15 mouse cellular contexts compared by ENCODE assay signal in the genomic region with DNA sequence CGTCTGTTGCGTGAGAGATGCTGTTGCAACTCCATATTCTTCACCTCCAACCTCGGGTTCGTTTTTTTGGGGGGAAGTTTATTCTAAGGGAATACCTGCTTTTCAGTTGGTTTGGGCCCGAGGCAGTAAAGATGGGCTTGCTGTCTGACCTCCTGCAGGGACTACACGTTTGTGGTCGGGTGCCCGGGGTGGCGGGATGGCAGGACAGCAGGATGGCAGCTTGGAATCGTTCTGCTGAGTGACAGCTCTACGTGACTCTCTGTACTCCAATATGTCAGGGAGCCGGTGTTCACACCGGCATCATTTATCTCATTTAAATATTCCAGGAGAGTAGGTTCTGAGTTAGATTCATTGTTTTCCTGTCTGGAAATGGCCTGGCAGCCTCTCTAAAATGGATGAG.
A peak's percentile ranks its signal among the peaks of the same experiment; 100 is the strongest.
DNase-seq lines count a peak whose midpoint lies in the region; ATAC-seq lines count a peak whose summit lies in the region.
"Had no signal": no experiment of that assay in that cellular context is flagged by ENCODE, and none has a peak within 500 bp of the region (broad histone marks: within the 10 kb centered on the region; RNA-seq: fewer than 3 reads in every experiment).

No protein-coding gene starts in this region.

- 61% methylated on average over 13 of the region's 13 CpGs for WGBS in forebrain, embryonic 12.5 days
- 73% methylated on average over 13 of the region's 13 CpGs for WGBS in forebrain, embryonic 10.5 days
- WGBS in neural tube, embryonic 12.5 days, result 72% methylated on average over 13 of the region's 13 CpGs
- 64% methylated on average over 13 of the region's 13 CpGs for WGBS in neural tube, embryonic 15.5 days
- WGBS in midbrain, embryonic 12.5 days, result 64% methylated on average over 13 of the region's 13 CpGs

- DNase-seq in forebrain, embryonic 10.5 days (ENCODE audit: extremely low spot score, low spot score), result no peak
- DNase-seq in kidney, postnatal 14 days, result no peak
- no peak for DNase-seq in gastrocnemius, postnatal 25 days
- DNase-seq: adrenal gland, adult 2 months; heart, postnatal 4 days; kidney, adult 11 months; liver, embryonic 13.5 days; right cerebral cortex, postnatal 25 days; thymus, postnatal 4 days had no signal

- H3K27ac ChIP-seq in forebrain, embryonic 12.5 days, result no peak overlapping the region
- H3K27ac ChIP-seq in forebrain, embryonic 10.5 days, result no peak overlapping the region
- H3K27ac ChIP-seq in neural tube, embryonic 12.5 days, result no peak overlapping the region
- H3K27ac ChIP-seq in neural tube, embryonic 15.5 days (replicated peaks), result no peak overlapping the region
- H3K27ac ChIP-seq in midbrain, embryonic 12.5 days (replicated peaks), result no peak overlapping the region
- H3K27ac ChIP-seq: embryonic facial prominence, embryonic 15.5 days; heart, embryonic 13.5 days; liver, embryonic 13.5 days had no signal

- 0 out of 2 replicates have a peak, but pooled peaks have one; percentile 41 for ATAC-seq in forebrain, embryonic 12.5 days (ENCODE audit: low FRiP score)
- ATAC-seq in neural tube, embryonic 12.5 days (ENCODE audit: low FRiP score, low read depth), result peak; percentile 13; the same call in 1 of the 2 replicates
- no peak for ATAC-seq in neural tube, embryonic 15.5 days (ENCODE audit: low FRiP score)
- ATAC-seq in midbrain, embryonic 12.5 days (ENCODE audit: low FRiP score, low read depth), result peak; percentile 52

- H3K9me3 ChIP-seq in forebrain, embryonic 12.5 days, result no peaks in the 10 kb centered on the region
- H3K9me3 ChIP-seq in forebrain, embryonic 10.5 days, result no peaks in the 10 kb centered on the region
- H3K9me3 ChIP-seq in neural tube, embryonic 12.5 days, result no peaks in the 10 kb centered on the region
- no peaks in the 10 kb centered on the region for H3K9me3 ChIP-seq in neural tube, embryonic 15.5 days (replicated peaks)
- H3K9me3 ChIP-seq in midbrain, embryonic 12.5 days, result no peaks in the 10 kb centered on the region
- H3K9me3 ChIP-seq: embryonic facial prominence, embryonic 15.5 days; heart, embryonic 13.5 days; liver, embryonic 13.5 days had no signal

- H3K4me3 ChIP-seq in forebrain, embryonic 12.5 days (replicated peaks), result no peak overlapping the region
- no peak overlapping the region for H3K4me3 ChIP-seq in forebrain, embryonic 10.5 days
- H3K4me3 ChIP-seq in neural tube, embryonic 12.5 days, result no peak overlapping the region
- H3K4me3 ChIP-seq in neural tube, embryonic 15.5 days (replicated peaks), result no peak overlapping the region
- H3K4me3 ChIP-seq in midbrain, embryonic 12.5 days, result no peak overlapping the region
- H3K4me3 ChIP-seq: embryonic facial prominence, embryonic 15.5 days; heart, embryonic 13.5 days; liver, embryonic 13.5 days had no signal

- no peak overlapping the region for H3K9ac ChIP-seq in forebrain, embryonic 12.5 days
- no peak overlapping the region for H3K9ac ChIP-seq in neural tube, embryonic 12.5 days
- no peak overlapping the region for H3K9ac ChIP-seq in neural tube, embryonic 15.5 days (replicated peaks)
- no peak overlapping the region for H3K9ac ChIP-seq in midbrain, embryonic 12.5 days (replicated peaks)
- H3K9ac ChIP-seq: embryonic facial prominence, embryonic 15.5 days; heart, embryonic 13.5 days; liver, embryonic 13.5 days had no signal

- peaks cover 13% of the 10 kb centered on the region for H3K4me1 ChIP-seq in forebrain, embryonic 12.5 days
- peaks cover 15% of the 10 kb centered on the region for H3K4me1 ChIP-seq in forebrain, embryonic 10.5 days
- H3K4me1 ChIP-seq in neural tube, embryonic 12.5 days, result no peaks in the 10 kb centered on the region
- peaks cover 11% of the 10 kb centered on the region for H3K4me1 ChIP-seq in neural tube, embryonic 15.5 days
- H3K4me1 ChIP-seq in midbrain, embryonic 12.5 days, result peaks cover 11% of the 10 kb centered on the region
- H3K4me1 ChIP-seq: embryonic facial prominence, embryonic 15.5 days; heart, embryonic 13.5 days; liver, embryonic 13.5 days had no signal

- H3K27me3 ChIP-seq in forebrain, embryonic 12.5 days, result peaks cover 5% of the 10 kb centered on the region; the same call in 1 of the 2 replicates
- peaks cover 31% of the 10 kb centered on the region for H3K27me3 ChIP-seq in forebrain, embryonic 10.5 days (ENCODE audit: poor library complexity, severe bottlenecking)
- no peaks in the 10 kb centered on the region for H3K27me3 ChIP-seq in neural tube, embryonic 12.5 days (replicated peaks)
- H3K27me3 ChIP-seq in neural tube, embryonic 15.5 days (replicated peaks), result no peaks in the 10 kb centered on the region
- peaks cover 4% of the 10 kb centered on the region for H3K27me3 ChIP-seq in midbrain, embryonic 12.5 days
- H3K27me3 ChIP-seq: embryonic facial prominence, embryonic 15.5 days; heart, embryonic 13.5 days; liver, embryonic 13.5 days had no signal

- no peaks in the 10 kb centered on the region for H3K36me3 ChIP-seq in forebrain, embryonic 12.5 days (replicated peaks)
- no peaks in the 10 kb centered on the region for H3K36me3 ChIP-seq in forebrain, embryonic 10.5 days (replicated peaks)
- no peaks in the 10 kb centered on the region for H3K36me3 ChIP-seq in neural tube, embryonic 12.5 days
- no peaks in the 10 kb centered on the region for H3K36me3 ChIP-seq in neural tube, embryonic 15.5 days
- no peaks in the 10 kb centered on the region for H3K36me3 ChIP-seq in midbrain, embryonic 12.5 days
- H3K36me3 ChIP-seq: embryonic facial prominence, embryonic 15.5 days; heart, embryonic 13.5 days; liver, embryonic 13.5 days had no signal

- no peak overlapping the region for H3K4me2 ChIP-seq in forebrain, embryonic 12.5 days
- H3K4me2 ChIP-seq in neural tube, embryonic 12.5 days (replicated peaks), result no peak overlapping the region
- H3K4me2 ChIP-seq in neural tube, embryonic 15.5 days, result no peak overlapping the region
- H3K4me2 ChIP-seq in midbrain, embryonic 12.5 days (replicated peaks), result no peak overlapping the region
- H3K4me2 ChIP-seq: embryonic facial prominence, embryonic 15.5 days; heart, embryonic 13.5 days; liver, embryonic 13.5 days had no signal
